Mouse (Mus musculus): ENCODE data around the gene Fgd2.

DNA sequence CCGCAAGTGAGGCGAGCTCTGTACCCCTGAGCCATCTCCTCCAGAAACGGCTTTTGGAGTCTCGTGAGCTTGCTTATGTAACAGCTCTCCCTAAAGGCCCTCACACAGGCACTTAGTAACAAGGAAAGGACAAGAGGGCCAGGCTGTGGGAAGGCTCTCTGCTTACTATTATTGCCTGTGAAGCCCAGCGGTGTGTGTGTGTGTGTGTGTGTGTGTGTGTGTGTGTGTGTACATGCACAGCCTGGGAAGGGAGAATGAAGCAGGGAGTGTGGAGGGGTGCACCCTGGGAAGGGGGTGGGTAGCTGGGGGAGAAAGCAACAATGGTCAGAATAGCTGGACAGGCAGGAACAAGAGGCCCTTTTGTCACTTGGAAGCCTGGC lies 5.3 kb upstream of the Fgd2 start:
- no peak for TF ChIP-seq GATA1 (IDR thresholded peaks at IDR 0.05; ENCODE audit: borderline replicate concordance, low read length)
- TF ChIP-seq FLI1 (IDR thresholded peaks at IDR 0.05; ENCODE audit: low read length) = no peak
